ENCODE assay signal across 19 mouse cellular contexts in the genomic region with DNA sequence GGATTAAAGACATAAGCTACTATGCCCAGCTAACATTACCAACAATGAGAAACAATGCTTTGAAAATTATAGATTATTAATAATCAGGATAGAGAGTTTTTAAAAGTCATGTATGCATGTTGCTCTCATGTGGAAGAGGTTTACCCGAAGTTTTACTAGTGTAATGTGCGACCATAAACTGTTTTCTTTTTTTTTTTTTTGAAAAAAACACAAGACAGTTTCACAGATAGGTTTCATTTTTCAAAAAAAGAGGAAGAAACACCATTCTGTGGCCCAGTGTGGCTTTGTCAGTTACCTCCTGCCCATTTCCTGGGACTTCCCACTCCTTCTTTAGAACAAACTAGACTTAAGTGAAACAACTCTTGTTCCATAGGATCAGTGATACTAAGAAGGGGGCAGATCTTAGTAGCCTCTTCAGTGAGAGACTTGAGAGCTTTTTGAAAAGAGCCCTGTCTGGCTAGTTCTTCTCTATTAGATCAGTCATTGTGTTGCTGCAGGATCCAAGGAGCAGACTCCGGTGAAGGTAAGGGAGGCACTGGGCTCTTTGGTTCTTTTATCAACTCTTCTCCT. TPM values are rescaled to one million over a fixed set of nuclear protein-coding genes. Genes with fewer than 3 reads are reported as not detected.
A peak's percentile ranks its signal among the peaks of the same experiment; 100 is the strongest.
DNase-seq lines count a peak whose midpoint lies in the region; TF ChIP-seq lines count a peak whose summit lies in the region.
"Had no signal": no experiment of that assay in that cellular context is flagged by ENCODE, and none has a peak within 500 bp of the region (broad histone marks: within the 10 kb centered on the region; RNA-seq: fewer than 3 reads in every experiment).

A gene (plus strand): TSS at position 441 of the 570 bp plus-strand sequence.

- no peaks in the 10 kb centered on the region for H3K27me3 ChIP-seq in megakaryocyte, embryonic 14.5 days (replicated peaks)
- H3K27me3 ChIP-seq: limb, embryonic 12.5 days; stomach, embryonic 15.5 days had no signal

- no peaks in the 10 kb centered on the region; the same call in none of the 2 replicates for H3K4me1 ChIP-seq in bone marrow, adult 2 months (ENCODE audit: control insufficient read depth, insufficient read depth, low read length)
- peaks cover 42% of the 10 kb centered on the region for H3K4me1 ChIP-seq in megakaryocyte, embryonic 14.5 days
- H3K4me1 ChIP-seq: limb, embryonic 12.5 days; midbrain, embryonic 10.5 days; stomach, embryonic 15.5 days had no signal

- TF ChIP-seq POLR2A in bone marrow, adult 2 months (IDR thresholded peaks at IDR 0.05; ENCODE audit: borderline replicate concordance, control insufficient read depth, low read depth, low read length) = no peak

- peak within 1 kb of the TSS; percentile 68 for H3K4me3 ChIP-seq in bone marrow, adult 2 months (replicated peaks; ENCODE audit: control insufficient read depth, low read depth, low read length)
- peak within 1 kb of the TSS; percentile 84 for H3K4me3 ChIP-seq in megakaryocyte, embryonic 14.5 days (replicated peaks)
- H3K4me3 ChIP-seq in layer of hippocampus, adult 2 months = no peak within 1 kb of the TSS
- H3K4me3 ChIP-seq: left cerebral cortex, adult 2 months; limb, embryonic 12.5 days; midbrain, embryonic 10.5 days; stomach, embryonic 15.5 days had no signal

- DNase-seq in 416B (ENCODE audit: low read depth) = peak; percentile 81
- DNase-seq in B cell, adult 2 months = peak; percentile 44 to 49
- no peak for DNase-seq in layer of hippocampus, adult 2 months (ENCODE audit: low spot score in 2 of 2)
- DNase-seq in cerebellum, adult 11-12 months = no peak
- no peak for DNase-seq in right cerebral cortex, postnatal 10 days (ENCODE audit: low spot score in 2 of 2)
- DNase-seq: adrenal gland, postnatal 14 days; cerebellum, postnatal 36 days; forebrain, postnatal 0 days; gastrocnemius, postnatal 14 days; heart, postnatal 10 days; kidney, adult 9 months; right cerebral cortex, postnatal 25 days; thymus, postnatal 14 days had no signal

- 8% methylated on average over 3 of the region's 3 CpGs for WGBS in bone marrow, adult 2 months

- H3K27ac ChIP-seq in bone marrow, adult 2 months (ENCODE audit: control insufficient read depth, insufficient read depth, low read depth, low read length, poor library complexity) = peak within 1 kb of the TSS; percentile 58; the same call in 1 of the 2 replicates
- no peak within 1 kb of the TSS for H3K27ac ChIP-seq in layer of hippocampus, adult 2 months
- H3K27ac ChIP-seq: left cerebral cortex, adult 2 months; limb, embryonic 12.5 days; midbrain, embryonic 10.5 days; stomach, embryonic 15.5 days had no signal

- TF ChIP-seq CTCF in bone marrow, adult 2 months (IDR thresholded peaks at IDR 0.05; ENCODE audit: control insufficient read depth, insufficient read depth, low read length) = no peak
- no peak for TF ChIP-seq CTCF in layer of hippocampus, adult 2 months (conservative IDR thresholded peaks at IDR 0.05)

- H3K36me3 ChIP-seq in megakaryocyte, embryonic 14.5 days (replicated peaks; ENCODE audit: low read length) = no peaks in the 10 kb centered on the region
- H3K36me3 ChIP-seq: limb, embryonic 12.5 days; midbrain, embryonic 10.5 days; stomach, embryonic 15.5 days had no signal

- H3K9me3 ChIP-seq in megakaryocyte, embryonic 14.5 days = no peaks in the 10 kb centered on the region
- H3K9me3 ChIP-seq: limb, embryonic 12.5 days; midbrain, embryonic 10.5 days; stomach, embryonic 15.5 days had no signal

RNA-seq across cellular contexts. Expression of the gene that starts here (rescaled TPM):
- 0.77 and 3.9 TPM in 2 replicates for polyA plus RNA-seq in bone marrow, adult 2 months (2011; ENCODE audit: insufficient read depth, insufficient read length, low replicate concordance, missing spikeins)
- polyA plus RNA-seq in megakaryocyte, embryonic 14.5 days (2012; ENCODE audit: insufficient read depth, low replicate concordance) = 0.21 and 0.87 TPM in 2 replicates
- under 1 TPM; 0.10 to 0.25 TPM for total RNA-seq in layer of hippocampus, adult 2 months (2021)

Comparison
In these comparisons a context has a peak if more than half of its experiments do, and no peak if none do; other contexts are left out.
1. DNase-seq: peak in 416B (single experiment) and B cell, adult 2 months (2 of 2); none in layer of hippocampus, adult 2 months (0 of 2), cerebellum, adult 11-12 months (single experiment) and right cerebral cortex, postnatal 10 days (0 of 2).